Mouse (Mus musculus) myocyte (in vitro differentiated cells): Measurements from ENCODE around the gene Prkacb.

ENCODE experiments used
- CEBPB ChIP-seq: IDR thresholded peaks from 2 replicates; pipeline ENCODE4 v1.6.1; 2011; ENCODE audit warnings: mild to moderate bottlenecking, moderate library complexity; ENCODE audit not compliant: poor library complexity, insufficient read depth, severe bottlenecking
- E2F4 ChIP-seq: IDR thresholded peaks from one replicate; pipeline ENCODE4 v1.6.1; 2011; ENCODE audit warnings: mild to moderate bottlenecking, control low read depth, moderate library complexity; ENCODE audit not compliant: insufficient read depth
- MYOG ChIP-seq, 3 experiments: IDR thresholded peaks; one replicate each; pipeline ENCODE4 v1.6.1; 2011; ENCODE audit warnings: control low read depth in 2 of 3, low read depth in 2 of 3, mild to moderate bottlenecking in 2 of 3; ENCODE audit not compliant: insufficient read length in 2 of 3, control insufficient read depth in 1 of 3, insufficient read depth in 1 of 3
- POLR2A ChIP-seq: IDR thresholded peaks from one replicate; pipeline ENCODE4 v1.6.1; 2011; ENCODE audit warnings: low read depth, mild to moderate bottlenecking, control low read depth, moderate library complexity; ENCODE audit not compliant: insufficient read length
- REST ChIP-seq: IDR thresholded peaks from one replicate; pipeline ENCODE4 v1.6.1; 2011; ENCODE audit warnings: mild to moderate bottlenecking, control low read depth, moderate library complexity; ENCODE audit not compliant: insufficient read depth, insufficient read length
- SRF ChIP-seq: IDR thresholded peaks from one replicate; pipeline ENCODE4 v1.6.1; 2011; ENCODE audit warnings: low read depth; ENCODE audit not compliant: control insufficient read depth, insufficient read length
- TCF12 ChIP-seq: IDR thresholded peaks from one replicate; pipeline ENCODE4 v1.6.1; 2011; ENCODE audit warnings: mild to moderate bottlenecking, control low read depth; ENCODE audit not compliant: poor library complexity, insufficient read depth, severe bottlenecking
- USF1 ChIP-seq: IDR thresholded peaks from one replicate; pipeline ENCODE4 v1.6.1; 2011; ENCODE audit warnings: low read depth, mild to moderate bottlenecking, control low read depth, moderate library complexity

DNA sequence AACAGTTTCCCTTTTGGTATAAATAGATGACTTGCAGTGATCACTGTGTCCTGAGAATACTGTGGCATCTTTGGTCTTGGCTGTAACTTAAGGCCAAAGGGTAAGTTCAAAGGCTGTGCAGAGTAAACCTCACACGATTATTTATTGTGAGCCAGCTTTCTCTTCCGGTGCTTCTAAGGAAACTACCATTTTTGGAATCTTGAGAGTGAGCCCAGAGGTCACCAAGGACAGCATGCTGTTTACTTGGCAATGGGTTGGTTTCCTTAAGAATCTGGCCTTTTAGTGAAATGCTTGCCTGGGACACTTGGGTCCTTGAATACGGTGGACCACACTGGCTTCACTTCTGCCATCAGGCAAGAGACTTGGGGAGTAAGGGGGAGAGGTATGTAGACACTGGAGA is 30.0 kb upstream of the Prkacb start:
- TF ChIP-seq REST = no peak
- no peak for TF ChIP-seq POLR2A
- no peak for TF ChIP-seq USF1
- TF ChIP-seq SRF = no peak
- no peak for TF ChIP-seq TCF12
- no peak for TF ChIP-seq MYOG (IDR thresholded peaks at IDR 0.05; ENCODE audit: control insufficient read depth in 1 of 3, insufficient read depth in 1 of 3, insufficient read length in 2 of 3, low read depth in 2 of 3)
- no peak for TF ChIP-seq CEBPB
- TF ChIP-seq E2F4 = no peak
